Mouse (Mus musculus) c-Kit-positive CD71-positive TER-119-positive erythroid progenitor cells, embryonic 14.5 days (primary cell): ENCODE data around the gene Ece2.
"Not testable (repeated sequence)": the region's sequence is repeated elsewhere in the genome, so short reads cannot be mapped to it uniquely, and the experiment has no call there.

Source experiments
- DNase-seq: peaks from one replicate; pipeline ENCODE4 v3.0.0-alpha.2; 2013; ENCODE audit warnings: low spot score

Gene Ece2

DNA sequence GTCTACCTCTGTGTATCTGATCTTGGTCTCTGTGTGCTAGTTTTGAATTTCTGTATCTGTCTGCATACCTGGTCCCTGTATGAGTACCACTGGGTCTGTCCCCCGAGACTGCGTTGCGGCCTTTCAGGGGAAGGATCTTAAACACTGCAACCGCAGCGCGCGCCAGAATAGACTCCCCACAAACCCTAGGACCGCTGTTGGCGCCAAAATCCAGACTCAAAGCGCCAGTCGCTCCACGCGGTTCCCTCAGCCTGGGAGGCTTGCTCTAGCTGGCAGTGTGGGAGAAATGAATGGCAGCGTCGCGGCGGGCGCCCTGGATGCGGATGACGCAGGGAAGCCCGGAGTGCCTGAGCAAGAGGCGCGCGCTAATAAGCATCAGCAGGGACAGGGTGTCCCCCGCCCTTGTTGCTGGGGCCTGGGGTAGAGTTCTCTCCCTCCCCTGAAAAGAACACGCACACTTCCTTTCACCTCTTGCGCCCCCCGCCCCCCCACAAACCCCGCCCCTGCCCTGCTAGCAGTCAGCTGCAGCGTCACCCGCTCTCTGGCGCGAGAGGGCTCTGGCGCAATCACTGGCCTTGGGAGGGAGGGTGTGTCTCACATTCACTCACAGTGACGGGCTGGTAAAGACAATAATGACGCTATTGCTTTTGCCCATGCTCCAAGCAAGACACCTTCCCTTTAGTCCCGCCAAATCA, 7.5 kb upstream of the Ece2 start:
- no peak for DNase-seq

DNA sequence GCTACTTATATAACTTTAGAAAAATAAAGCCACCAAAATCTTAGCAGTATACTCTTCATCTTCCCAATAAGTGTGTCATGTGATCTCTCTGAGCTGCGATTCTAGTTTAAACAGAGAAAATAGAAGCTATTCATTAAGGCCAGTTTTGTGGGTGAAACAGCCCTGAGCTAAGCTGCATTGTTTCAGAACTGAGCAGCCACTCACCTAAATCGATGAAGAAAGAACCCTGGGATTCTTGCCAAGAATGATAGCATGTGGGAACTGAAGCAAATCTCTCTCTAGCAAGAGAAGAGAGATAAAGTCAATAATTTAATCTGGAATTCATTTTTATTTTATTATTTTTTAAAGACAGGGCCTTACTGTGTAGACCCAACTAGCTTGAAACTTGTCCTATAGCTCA, 6.4 kb upstream of the Ece2 start:
- no peak for DNase-seq

DNA sequence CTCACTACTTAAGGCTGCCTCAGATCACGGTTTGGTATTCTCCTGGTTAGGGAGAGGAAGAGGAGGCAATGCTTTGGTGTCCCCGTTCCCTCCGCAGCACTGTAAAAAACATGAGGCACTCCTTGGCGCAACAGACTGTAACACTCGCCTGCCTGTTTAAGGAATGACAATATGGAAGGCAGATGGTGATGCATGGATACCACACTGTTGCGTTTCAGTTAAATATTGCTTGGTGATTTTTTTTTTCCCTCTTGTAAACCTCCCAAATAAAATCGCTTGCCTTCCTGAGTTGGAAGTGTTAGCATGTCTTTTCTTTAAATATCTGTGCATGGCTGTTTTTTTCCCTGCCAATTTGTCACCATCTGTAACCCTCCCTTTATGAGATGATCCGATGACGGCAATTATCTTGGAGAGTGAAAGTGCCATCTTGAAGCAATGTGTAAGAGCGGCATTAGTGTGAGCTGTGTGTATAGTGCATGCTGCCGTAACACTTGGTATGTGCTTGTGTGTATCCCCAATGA, 697 bp upstream of the Ece2 start:
- no peak for DNase-seq

DNA sequence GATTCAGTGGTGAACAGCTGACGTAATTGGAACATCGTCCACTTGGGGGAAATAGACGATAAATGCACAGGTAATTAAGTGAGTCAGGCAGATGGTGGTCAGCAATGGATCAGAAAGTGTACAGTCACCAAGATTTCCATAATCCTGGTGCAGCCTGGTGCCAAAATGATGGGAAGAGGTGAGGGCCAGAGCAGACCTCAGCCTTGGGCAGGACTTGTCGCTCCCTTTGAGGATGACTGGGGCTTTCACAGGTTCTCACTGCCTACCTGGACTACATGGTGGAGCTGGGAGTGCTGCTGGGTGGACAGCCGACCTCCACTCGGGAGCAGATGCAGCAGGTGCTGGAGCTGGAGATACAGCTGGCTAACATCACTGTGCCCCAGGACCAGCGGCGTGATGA, 7.8 kb downstream of the Ece2 start:
- no peak for DNase-seq

DNA sequence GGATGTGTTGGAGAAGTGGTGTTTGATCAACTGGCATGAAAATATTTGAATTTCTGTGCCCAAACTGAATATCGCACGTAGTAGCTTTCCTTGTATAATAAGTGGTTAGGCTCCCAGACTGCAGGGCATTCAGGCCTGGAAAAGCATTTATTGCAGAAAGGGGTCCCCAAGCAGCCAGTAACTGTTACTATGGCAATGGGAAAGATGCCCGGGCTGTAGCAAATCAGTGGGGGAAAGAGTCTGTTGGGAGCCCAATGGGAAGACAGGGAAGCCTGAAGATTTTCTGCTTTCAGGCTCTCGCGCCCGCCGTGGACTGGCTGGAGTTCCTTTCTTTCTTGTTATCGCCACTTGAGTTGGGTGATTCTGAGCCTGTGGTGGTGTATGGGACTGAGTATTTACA, 8.7 kb downstream of the Ece2 start:
- DNase-seq, result no peak

DNA sequence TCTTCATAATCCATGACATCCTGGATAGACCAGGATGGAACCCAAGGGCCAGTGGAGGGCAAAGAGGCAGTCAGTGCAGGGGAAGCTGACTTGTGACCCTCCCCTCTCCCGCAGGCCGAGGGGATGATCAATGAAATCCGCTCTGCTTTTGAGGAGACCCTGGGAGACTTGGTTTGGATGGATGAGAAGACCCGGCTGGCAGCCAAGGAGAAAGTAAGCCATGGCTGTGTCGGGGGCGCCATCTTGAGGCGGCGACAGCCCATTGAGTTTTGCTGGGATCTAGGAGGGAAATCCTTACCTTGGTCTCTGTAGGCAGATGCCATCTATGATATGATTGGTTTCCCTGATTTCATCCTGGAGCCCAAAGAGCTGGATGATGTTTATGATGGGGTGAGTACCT, 12.5 kb downstream of the Ece2 start:
- peak; percentile 36 for DNase-seq

DNA sequence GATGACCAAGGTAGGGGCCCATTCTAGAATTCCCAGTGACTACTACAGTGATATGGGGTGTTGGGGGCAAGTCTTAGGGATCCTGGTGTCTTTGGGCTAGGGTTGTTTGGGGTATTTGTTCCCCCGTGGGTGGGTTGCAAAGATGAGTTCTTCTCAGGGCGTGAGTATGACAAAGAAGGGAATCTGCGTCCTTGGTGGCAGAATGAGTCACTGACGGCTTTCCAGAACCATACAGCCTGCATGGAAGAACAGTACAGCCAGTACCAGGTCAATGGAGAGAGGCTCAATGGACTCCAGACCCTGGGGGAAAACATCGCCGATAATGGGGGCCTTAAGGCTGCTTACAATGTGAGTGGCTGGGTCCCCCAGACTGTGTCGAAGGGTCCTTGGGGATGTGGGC, 14.3 kb downstream of the Ece2 start:
- DNase-seq, result no peak

DNA sequence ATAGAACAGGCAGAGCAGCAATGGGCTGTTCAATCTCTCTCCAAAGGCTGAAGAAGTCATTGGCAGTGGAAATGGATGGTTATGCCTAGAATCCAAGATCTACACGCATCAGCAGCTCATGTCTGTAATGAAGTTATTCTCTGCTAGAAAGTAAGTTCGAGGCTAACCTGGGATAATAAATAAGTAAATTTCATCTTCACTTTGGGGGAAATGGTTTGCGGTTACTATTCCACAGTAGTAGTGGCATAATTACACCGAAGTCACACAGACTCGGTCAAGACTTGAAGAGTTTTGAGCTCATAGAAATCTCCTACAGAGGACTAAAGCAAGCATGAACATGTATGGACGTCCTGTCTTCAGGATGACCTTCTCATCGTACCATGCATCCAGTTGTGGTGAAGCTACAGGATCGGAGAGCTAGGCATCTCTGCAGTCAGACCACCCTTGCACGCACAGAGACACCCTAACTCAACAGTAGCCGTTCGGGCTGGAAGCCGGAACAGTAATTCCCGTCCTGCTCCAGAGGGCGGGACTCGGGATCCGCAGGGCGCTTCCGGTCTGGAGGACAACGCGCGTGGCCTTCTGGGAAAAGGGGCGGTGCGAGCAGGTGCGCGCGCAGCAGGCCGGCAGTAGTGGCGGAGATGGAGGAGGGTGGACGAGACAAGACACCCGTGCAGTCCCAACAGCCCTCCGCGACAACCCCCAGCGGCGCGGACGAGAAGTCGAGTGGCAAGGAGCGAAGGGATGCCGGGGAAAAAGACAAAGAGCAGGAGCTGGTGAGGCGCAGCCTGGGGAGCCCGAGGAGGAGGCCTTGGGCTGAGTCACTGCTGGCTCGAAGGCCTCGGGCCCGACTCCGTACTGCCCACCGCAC, 21.7 kb downstream of the Ece2 start, which contains the start of gene Psmd2:
Gene Psmd2 (plus strand): TSS at position 577 of the 871 bp plus-strand sequence.
- DNase-seq, result peak; percentile 91

DNA sequence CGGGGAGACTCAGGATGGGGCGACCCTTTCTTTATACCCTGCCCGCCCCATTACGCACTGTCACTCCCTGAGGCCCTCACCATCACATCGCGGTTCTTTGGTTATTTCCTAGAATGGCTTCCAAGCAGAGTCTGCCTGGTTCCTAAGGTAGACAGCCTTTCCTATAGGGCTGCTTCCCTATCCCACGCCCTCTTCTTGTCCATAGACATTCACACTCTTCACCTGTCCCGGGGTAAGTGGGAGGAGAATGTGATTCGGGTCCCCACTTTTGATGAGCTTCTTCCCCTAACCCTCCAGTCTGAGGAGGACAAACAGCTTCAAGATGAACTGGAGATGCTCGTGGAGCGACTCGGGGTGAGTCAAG, 22.3 kb downstream of the Ece2 start:
- DNase-seq, result no peak

DNA sequence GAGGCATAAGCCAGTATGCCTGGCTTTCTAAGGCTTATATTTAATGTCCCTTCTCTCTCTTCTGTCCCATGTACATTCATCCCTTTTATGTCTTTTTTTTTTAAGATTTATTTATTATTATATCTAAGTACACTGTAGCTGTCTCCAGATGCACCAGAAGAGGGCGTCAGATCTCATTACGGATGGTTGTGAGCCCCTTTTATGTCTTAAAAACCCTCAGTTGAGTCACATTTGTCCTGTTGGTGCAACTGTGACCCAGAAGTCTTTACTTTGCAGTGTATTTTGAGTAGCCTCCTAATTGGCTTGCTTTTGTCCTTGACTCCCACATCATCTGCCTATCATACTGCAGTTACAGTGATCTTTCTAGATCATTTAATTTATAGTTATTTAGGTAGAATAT, 23.7 kb downstream of the Ece2 start:
- no peak for DNase-seq

DNA sequence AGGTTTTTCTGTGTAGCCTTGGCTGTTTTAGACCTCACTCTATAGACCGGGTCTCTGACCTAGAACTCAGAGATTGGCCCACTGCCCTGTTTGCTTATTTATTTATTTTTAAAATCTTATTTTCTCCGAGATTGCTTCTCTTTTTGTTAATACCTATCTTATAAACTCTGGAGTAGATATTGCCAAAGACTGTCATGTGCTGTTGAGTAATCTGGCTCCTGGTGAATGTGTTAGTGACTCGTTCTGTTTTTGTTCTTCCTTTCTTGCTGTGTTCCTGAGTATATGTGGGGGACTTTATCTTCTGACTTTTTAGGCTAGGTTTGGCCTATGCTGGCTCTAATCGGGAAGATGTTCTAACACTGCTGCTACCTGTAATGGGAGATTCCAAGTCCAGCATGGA, 28.0 kb downstream of the Ece2 start:
- no peak for DNase-seq

DNA sequence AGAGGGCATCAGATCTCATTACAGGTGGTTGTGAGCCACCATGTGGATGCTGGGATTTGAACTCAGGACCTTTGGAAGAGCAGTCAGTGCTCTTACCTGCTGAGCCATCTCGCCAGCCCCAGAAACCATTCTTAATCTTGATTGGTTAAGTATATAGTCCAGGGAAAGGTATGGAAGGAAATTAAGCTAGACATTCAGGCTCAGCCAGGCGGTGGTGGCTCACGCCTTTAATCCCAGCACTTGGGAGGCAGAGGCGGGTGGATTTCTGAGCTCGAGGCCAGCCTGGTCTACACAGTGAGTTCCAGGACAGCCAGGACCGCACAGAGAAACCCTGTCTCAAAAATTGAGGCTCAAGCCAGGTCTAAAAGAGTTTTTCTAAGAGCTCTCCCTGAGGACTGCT, 38.4 kb downstream of the Ece2 start, which contains the start of gene Eif4g1:
Gene Eif4g1 (plus strand): TSS at position 301 of the 400 bp plus-strand sequence.
- DNase-seq, result not testable (repeated sequence)

DNA sequence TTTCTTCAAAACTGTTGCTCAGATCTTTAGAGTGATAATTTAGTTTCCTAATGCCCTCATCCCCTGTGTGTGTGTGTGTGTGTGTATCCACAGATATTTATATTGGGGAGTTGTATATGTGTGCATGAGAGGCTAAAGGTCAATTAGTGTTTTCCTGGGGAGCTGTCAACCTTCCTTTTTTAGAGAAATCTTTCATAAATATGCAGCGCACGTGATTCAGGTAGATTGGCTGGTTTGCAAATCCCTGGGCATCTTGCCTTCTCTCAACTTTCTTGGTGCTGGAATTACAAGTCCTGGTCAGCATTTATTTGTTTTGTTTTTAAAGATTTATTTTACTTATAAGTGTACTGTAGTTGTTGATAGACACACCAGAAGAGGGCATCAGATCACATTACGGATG, 40.7 kb downstream of the Ece2 start:
- DNase-seq, result no peak

DNA sequence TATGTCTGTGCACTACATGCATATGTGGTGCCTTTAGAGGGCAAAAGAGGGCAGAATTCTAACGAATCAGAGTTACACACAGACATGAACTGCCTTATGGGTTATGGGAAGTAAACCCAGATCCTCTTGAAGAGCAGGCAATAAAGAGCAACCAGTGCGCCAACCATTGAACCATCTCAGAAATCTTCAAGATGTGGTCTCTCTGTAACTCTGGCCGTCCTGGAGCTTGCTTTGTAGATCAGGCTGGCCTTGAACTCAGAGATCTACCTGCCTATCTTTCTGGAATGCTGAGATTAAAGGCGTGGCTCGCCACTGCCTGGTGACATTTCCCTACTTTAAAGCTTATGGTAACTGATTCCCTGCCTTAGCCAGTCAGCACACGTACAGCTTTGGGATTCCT, 42.3 kb downstream of the Ece2 start:
- no peak for DNase-seq

DNA sequence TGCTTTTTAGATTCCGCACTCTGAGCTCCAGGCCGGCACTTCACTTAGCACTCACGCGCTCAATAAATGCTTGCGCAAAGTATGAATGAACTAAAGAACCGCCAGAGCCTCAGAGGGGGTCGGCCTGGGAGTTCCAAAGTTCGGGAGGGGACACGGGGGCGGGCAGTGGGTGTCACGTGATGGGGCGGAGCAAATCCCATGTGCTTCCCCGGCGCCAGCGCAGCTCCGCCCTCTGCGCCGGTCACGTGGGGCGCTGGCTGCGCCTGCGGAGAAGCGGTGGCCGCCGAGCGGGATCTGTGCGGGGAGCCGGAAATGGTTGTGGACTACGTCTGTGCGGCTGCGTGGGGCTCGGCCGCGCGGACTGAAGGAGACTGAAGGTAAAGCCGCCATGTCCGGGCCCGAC, 42.9 kb downstream of the Ece2 start:
- DNase-seq, result peak; percentile 87

DNA sequence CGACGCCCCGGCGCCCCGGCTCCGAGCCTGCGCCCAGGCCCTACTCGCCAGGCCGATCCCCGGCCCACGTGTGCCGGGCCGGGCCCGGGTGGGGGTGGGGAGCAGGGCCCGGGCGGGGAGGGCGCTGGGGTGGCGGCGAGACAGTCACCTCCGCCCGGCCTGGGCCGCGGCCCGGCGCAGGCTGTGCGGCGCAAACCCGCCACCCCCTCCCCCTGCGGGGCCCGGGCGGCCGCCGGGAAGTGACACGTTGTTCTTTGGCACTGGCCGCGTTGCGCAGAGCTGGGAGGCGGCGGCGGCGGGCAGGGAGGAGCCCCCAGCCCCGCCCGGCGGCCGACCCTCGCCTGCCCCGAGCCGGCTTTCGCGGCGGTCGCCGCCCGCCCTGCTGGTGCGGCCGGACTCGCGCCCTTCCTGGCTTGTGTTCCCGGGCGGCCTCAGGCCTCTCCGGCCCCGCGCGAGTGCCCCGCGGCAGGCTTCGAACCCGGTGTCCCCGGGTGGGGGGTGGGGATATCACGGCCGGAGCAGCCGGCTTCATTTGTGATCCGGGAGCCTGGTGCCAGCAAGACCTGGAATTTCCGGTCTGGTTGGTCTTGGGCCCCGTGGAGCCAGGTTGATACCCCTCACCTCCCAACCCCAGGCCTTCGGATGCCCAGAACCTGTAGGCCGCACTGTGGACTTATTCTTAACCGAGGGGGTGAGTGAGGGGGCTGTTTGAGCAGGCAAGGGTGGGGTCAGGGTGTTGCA, 43.5 kb downstream of the Ece2 start:
- no peak for DNase-seq

DNA sequence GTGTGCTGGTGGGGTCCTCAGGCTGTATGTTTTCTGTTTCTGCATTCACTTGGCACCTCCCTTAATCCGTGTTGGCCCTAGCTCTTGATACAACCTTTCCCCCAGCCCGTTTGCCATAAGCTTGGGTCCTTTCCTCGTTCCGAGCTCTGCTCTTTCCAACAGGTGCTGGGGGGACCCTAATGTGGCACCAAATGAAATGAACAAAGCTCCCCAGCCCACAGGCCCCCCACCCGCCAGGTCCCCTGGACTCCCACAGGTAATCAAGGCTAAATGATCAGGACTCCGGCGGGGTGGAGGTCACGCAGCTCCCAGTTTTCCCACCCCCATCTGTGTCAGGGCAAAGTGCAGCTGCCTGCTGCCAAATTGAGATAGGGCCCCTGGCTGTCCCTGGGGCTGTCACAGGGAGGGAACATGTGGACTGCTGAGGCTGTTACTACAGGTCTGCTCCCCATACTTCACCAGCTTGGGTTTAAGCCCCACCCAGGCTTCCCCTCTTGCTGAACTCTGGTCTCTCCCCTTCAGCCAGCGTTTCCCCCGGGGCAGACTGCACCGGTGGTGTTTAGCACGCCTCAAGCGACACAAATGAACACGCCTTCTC, 44.2 kb downstream of the Ece2 start:
- DNase-seq, result peak; percentile 67

DNA sequence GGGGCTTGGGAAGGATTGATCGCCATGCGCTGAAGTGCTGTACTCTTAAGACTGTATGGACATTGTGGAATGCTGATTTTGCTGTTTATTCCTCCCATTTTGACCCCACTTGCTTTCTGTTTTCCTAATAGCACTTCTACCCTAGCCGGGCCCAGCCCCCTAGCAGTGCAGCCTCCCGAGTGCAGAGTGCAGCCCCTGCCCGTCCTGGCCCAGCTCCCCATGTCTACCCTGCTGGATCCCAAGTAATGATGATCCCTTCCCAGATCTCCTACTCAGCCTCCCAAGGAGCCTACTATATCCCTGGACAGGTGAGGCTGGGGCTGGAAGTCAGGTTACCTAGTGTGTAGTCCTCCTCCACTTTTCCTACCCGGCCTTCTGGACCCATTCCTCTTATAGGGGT, 45.6 kb downstream of the Ece2 start:
- DNase-seq, result no peak

DNA sequence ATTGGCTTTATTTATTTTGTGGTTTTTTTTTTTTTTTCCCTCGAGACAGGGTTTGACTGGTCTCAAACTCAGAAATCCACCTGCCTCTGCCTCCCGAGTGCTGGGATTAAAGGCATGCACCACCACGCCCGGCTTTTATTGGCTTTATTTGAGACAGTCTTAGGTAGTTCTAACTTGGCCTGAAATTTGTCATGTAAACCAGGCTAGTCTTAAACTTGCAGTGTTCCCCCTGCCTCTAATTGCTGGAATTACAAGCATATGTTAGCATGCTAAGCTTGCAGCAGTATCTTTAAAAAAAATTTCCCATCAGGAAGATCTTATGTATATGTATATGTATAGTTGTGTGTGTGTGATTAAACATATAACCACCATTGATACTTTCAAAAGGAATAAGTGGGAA, 47.1 kb downstream of the Ece2 start:
- DNase-seq, result no peak

DNA sequence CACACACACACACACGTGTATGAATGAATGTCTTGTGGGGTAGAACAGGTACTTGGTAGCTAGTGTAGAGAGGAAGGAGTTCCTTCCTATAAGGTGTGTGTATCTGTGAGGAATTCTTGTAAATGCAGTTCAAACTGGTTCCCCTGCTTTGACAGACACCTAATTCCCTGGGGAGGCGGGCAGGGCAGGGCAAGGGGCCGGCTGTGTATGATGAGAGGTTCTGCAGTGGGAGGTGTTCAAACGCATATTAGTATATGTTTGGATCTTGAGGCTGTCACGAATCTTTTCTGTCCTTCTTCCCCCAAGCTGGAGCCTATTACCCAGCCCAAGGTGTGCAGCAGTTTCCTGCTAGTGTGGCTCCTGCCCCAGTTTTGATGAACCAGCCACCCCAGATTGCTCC, 47.8 kb downstream of the Ece2 start:
- DNase-seq, result no peak

DNA sequence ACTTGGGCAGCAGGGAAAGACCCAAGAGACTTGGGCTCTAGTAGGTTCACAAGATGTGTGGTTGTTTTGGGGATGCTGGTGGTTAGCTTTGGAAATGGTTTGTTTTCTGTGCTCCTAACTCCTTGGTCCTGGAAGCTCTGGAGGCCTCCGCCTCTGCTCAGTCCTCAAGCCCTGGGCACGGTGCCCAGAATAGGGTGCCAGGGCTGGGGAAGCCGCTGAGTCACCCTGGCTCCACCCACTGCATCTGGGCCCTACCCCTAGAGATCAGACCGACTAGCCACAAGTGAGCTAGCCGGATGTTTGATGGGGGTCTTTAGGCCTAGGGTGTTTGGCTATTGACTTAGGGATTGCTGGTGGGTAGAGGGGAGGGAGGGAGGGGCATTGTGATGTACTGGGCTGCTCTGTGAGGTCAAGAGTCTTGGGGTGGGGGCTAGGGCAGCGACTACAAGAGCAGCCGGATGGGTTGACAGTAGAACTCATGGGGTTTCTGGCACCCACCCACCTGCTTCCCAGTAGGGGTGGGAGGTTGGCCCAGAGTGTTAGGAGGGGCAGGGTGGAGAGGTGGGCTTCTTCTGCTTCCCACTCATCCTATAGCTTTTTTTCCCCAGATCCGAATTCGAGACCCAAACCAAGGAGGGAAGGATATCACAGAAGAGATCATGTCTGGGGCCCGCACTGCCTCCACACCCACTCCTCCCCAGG, 48.5 kb downstream of the Ece2 start:
- peak; percentile 57 for DNase-seq

DNA sequence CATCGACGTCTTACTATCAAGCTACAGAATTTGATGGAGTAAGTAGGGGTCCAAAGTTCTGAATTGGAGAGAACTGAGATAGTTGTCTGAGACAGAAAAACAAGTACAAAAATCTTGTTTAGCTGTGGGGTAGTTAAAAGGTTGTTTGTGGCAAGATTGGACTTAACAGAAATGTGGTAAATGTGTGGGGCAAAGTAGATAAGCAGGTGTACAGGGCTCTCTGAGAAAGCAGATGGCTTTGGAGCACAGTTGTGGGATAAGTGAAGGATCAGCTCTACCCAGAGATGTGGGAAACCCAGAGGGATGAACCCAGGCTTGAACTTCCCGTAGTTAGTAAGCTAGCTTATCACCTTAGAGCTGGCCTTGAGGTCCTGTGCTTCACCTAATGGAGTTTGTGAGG, 61.1 kb downstream of the Ece2 start:
- no peak for DNase-seq
